Mouse (Mus musculus) heart, postnatal 14 days (tissue): ENCODE measurements around the gene Lmx1b. TPM values are rescaled to one million over a fixed set of nuclear protein-coding genes. Genes with fewer than 3 reads are reported as not detected.

ENCODE experiments used
- DNase-seq, 2 experiments: peaks; one replicate each; pipeline ENCODE4 v3.0.0; 2021 to 2022
- intact Hi-C: fragments of 180-260 bp; cut with DNase I; formaldehyde crosslinking; loops from one replicate; pipeline ENCODE4 v1.15.1; 2025
- total RNA-seq, 2 experiments: library from RNA; stranded (reverse); gene quantifications; 2 replicates each; pipeline ENCODE4 v1.2.3; 2021

The Lmx1b gene
- total RNA-seq, 2 experiments from 2014 or later = 0.05 to 0.38 TPM

- intact Hi-C loops = no loop called here
- no peak for DNase-seq
Measured at GRCm38 (mm10) chr2:33631708-33632343, 8.5 kb downstream of the Lmx1b start.

GRCm38 (mm10) chr2:33631022-33631707, 9.1 kb downstream of the Lmx1b start:
- intact Hi-C loops = no loop called here
- DNase-seq = no peak

DNA sequence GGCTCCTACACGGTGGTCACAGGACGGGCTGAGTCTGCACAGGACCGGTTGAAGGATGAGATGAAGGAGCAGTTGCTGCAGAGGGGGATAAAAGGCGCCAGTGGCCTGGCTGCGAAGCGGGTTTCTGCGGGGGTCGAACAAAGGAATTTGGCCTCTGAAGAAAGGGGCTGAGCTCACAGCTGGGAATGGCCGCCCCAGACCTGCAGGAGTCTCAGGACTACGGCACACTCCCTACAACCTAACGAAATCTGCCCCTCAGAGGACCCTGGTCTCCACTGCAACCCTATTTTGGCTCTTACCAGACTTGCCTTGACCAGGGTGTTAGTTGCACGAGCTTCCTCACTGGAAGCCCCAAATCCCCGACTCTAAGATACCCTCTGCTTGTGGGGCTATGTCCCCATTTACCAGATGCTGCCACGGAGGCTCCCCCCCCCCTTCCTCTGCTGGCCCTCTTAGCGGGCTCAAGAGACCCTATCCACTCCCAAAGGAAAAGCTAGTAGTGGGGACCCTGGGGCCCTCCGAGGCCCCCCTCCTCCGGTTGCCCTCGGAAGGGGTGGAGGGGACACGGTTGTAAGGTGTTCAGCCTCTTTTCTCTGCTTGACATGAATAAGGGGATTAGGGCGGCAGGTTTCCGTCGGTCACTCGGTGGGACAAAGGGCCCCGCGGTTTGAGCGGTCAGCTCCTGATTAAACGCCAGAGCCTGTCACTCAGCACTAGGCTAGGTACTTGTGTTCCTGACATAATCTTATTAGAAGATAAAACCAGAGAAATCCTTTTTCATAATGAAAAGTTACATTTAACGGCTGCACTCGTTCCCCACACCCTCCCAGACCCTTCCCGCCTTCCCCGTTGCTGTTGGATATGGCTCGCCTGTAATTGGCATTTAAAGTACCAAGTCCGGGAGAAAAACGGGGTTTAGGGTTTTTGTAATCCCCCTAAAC, 10.0 kb downstream of the Lmx1b start:
- DNase-seq = no peak
- intact Hi-C loops = no loop called here

GRCm38 (mm10) chr2:33629641-33630040, 10.7 kb downstream of the Lmx1b start:
- no peak for DNase-seq
- intact Hi-C loops = no loop called here

DNA sequence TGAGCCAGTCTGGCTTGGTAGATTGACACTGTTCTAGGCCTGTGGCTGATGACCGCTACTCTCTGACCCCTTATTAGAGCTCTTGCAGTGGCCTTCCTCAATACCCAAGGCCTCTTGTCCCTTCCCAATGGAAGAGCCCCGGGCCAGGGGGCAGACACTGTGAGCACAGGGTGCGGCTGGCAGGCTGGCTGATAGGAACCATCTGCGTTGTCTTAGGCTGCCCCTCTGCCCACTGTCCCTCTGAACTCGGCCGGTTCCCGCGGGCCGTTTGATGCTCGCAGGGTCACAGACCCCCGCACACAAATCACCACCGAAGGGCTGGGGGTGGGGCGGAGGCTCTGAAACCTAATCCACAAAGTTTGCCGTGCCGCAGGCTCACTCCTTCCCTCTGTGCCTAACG, 11.5 kb downstream of the Lmx1b start:
- no peak for DNase-seq
- intact Hi-C loops = no loop called here

GRCm38 (mm10) chr2:33627058-33627375, 13.3 kb downstream of the Lmx1b start:
- intact Hi-C loops = no loop called here
- no peak for DNase-seq

- intact Hi-C loops = no loop called here
- DNase-seq = no peak
Measured at GRCm38 (mm10) chr2:33626262-33627057, 13.9 kb downstream of the Lmx1b start.

DNA sequence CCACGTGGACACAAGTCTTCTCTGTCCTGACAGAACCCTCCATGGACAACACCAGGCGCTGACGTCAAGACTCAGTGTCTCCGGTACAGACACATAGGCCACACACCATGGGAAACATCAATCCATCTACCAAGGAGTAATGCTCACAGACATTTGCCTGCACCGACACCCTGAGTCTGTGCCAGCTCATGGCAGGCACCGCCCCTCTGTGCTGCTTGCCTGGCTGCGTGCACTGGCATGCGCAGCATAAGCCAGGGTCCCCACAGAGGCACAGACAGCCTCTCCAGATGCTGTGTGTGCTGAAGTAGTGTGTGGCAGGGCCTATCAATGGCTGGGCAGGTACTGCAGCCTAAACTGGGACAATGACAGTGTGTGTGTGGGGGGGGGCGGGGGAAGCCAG, 22.6 kb downstream of the Lmx1b start:
- DNase-seq = no peak

DNA sequence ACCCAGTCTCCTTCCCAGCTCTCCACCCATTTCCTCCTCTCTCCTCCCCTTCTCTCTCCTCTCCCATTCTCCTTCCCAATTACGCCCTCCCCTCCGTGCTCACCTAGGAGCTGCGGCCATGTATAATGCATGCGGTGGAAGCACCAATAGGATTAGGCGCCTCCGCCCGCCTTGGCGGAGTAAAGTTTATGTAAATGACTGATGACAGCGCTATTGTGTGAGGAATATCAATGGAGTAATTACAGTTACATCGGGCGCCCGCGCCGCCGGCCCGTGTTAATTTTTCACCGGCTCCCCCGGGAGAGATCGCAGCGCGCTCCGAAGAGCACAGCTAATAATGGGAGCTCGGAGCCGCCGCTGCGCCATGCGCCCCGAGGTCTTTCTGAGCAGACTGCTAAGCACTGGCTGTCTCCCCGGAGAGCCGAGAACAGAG, 23.9 kb downstream of the Lmx1b start:
- intact Hi-C loops = no loop called here
- no peak for DNase-seq

More for the DNA sequence above, 22.6 kb downstream of the Lmx1b start:
- intact Hi-C loops = no loop called here

- no peak for DNase-seq
- intact Hi-C loops = no loop called here
Measured at GRCm38 (mm10) chr2:33615843-33616344, 24.4 kb downstream of the Lmx1b start.

DNA sequence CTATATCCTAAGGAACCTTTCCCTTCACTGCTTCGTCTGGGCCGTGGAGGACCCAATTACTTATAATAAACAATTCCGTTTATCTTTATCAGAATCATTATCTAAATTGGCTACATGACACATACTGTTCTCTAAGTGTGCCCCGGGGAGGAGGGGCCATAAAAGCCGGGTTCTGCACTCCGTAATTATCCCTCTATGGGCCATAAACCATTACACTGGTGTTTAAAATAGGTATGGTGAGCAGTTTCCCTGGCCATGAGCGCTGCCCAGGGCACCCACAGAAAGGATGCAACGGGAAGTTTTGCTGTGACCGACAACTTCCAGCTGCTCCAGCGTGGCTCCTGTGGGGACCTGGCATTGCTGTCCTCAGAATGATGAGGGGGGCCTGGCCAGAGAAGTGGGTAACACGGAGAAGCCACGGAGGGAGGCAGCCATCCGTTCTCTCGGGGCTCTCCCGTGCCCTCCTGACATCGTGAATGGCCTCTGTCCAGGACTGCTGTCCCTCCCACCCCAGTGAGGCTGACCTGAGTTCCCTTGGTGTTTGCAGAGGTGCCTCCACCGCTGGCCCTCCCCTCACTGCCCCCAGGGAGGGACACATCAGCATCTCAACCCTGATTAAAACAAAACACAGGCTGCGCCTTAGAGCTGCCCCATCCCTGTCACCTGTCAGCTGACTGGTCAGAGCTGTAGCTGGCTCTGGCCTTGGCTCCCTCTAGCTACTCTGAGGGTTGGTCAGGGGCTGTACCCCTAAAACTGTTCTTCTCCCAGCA, 34.6 kb downstream of the Lmx1b start:
- intact Hi-C loops = no loop called here
- no peak for DNase-seq

GRCm38 (mm10) chr2:33604846-33605486, 35.3 kb downstream of the Lmx1b start:
- intact Hi-C loops = no loop called here
- DNase-seq = no peak

DNA sequence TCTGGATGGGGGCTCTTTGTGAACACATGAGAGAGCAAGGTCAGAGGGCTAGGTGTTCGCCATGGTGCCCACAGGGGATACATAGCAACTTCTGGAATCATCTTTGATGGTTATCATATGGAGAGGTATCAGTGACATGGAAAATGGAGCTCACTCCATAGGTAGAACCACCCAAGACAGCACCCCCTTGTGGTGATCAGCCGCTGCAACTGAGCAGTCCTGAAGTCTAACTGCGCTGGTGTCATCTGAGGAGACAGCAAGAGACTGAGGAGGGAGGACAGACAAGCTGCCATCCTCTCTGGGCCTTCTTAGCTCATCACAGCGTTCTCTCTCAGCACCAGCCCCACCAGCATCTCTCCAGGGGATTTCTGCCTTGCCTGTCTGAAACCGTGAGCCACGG, 39.8 kb downstream of the Lmx1b start:
- intact Hi-C loops = no loop called here

DNA sequence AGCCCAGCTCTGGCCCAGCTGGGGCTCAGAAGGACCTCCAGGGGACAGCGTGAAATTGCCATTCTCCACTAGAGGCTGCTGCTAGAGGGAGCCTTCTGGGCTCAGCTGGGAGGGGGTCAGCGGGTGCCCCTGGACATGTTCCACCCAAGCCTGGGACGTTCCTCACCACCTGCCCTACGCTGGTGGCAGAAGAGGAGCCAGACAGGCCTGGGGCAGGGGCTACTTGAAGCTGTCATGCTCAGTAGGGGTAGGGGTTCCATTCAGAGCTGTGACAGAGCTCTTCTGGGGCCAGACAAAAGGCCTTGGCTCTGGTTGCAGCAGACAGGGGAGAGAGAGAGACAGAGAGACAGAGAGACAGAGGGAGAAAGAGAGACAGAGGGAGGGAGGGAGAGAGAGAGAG, 42.9 kb downstream of the Lmx1b start:
- DNase-seq = no peak
- intact Hi-C loops = no loop called here

More for the DNA sequence above, 39.8 kb downstream of the Lmx1b start:
- no peak for DNase-seq

DNA sequence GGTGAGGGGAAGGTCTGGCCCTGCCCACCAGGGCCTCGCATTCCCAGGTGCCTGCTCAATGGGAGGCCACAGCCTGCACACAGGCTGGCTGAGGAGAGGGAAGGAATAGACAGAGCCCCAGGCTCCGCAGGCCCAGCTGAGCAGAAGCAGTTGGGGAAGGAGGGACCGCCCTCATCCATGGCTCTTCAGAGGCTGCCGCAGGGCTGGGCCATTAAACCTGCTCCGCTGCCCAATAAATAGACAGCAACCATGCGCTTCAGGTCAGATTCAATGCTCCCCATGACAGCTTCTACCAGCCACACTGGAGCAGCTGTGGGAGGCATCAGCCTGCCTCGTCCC, 45.3 kb downstream of the Lmx1b start:
- intact Hi-C loops = no loop called here
- no peak for DNase-seq

DNA sequence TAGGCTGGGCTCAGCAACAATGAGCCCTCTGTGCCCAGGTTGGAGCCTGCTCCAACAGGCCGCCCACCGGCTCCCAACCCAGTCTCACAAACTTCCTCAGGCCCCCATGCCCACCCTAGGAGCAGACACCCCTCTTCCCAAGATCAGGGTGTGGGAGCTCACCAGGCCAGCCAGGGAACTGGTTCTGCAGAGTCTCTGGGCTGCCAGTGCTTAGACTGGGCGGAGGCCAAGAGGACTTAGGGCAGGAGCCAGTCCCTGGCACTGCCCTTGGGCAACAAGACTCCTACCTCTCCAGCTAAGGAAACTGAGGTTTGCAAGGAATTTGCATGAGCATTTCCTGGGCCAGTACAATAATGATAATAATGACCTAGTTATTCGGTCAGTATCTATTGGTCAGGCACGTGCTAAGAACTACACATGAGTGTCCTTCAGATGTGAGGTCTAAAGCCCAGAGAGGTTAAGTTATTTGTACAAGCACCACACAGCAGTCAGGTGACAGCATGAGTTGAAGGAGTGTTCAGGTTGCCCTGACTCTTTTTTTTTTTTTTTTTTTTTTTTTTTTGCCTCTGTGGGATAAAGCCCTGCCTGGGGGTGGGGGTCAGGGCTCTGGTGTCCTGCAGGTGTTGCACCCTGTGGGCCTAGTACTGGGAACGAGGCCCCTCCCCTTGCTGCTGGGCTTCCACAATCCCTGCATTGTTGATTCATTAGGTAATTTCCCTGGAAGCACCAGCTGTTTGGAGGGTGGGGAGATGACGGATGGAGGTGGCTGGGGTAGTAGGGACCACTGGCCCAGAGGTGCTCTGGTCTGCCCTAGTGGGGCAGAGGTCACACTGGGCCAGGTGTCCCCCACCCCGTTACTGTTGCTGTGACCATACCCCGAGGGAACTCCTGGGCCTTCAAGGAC, 45.9 kb downstream of the Lmx1b start:
- DNase-seq = no peak
- intact Hi-C loops = no loop called here

- intact Hi-C loops = no loop called here
- DNase-seq = no peak
Measured at GRCm38 (mm10) chr2:33592931-33593555, 47.3 kb downstream of the Lmx1b start.

GRCm38 (mm10) chr2:33589280-33589679, 51.0 kb downstream of the Lmx1b start:
- intact Hi-C loops = no loop called here
- no peak for DNase-seq
